Mouse (Mus musculus) bone marrow macrophage, adult 2 months (primary cell): ENCODE data around the gene Sfxn5.

Experiments used
- CTCF ChIP-seq: IDR thresholded peaks from 2 replicates; pipeline ENCODE4 v1.5.1; 2012; ENCODE audit warnings: low read depth, mild to moderate bottlenecking, low read length, moderate library complexity
- POLR2A ChIP-seq: IDR thresholded peaks from 2 replicates; pipeline ENCODE4 v1.6.1; 2012; ENCODE audit warnings: mild to moderate bottlenecking, low read depth, low read length, borderline replicate concordance

- TF ChIP-seq POLR2A (no peak), CTCF (no peak)
Observed at GRCm38 (mm10) chr6:85295384-85296167, 37.6 kb downstream of the Sfxn5 start.
